Mouse (Mus musculus) heart, embryonic 15.5 days (tissue): ENCODE results near the gene Wwox. TPM values are rescaled to one million over a fixed set of nuclear protein-coding genes. Genes with fewer than 3 reads are reported as not detected.

ENCODE experiments used
- ATAC-seq: fragments of 200-750 bp; cut with Nextera tagmentation; replicated peaks from 2 replicates; pipeline ENCODE4 v1.8.0; 2017; ENCODE audit warnings: low read depth, moderate TSS enrichment; ENCODE audit not compliant: insufficient number of reproducible peaks, insufficient read depth, low FRiP score
- H3K27ac ChIP-seq: fragments of 300-500 bp; sonication (generic); 2 replicates; pipeline ENCODE4 v1.5.1; 2015; ENCODE audit warnings: mild to moderate bottlenecking, inconsistent platforms
- H3K27me3 ChIP-seq: fragments of 300-500 bp; sonication (generic); 2 replicates; pipeline ENCODE4 v1.6.1; 2015; ENCODE audit warnings: inconsistent platforms
- H3K36me3 ChIP-seq: fragments of 300-500 bp; sonication (generic); 2 replicates; pipeline ENCODE4 v1.6.1; 2015; ENCODE audit warnings: mild to moderate bottlenecking, inconsistent platforms
- H3K4me1 ChIP-seq: fragments of 300-500 bp; sonication (generic); replicated peaks from 2 replicates; pipeline ENCODE4 v1.6.1; 2015; ENCODE audit warnings: inconsistent platforms
- H3K4me2 ChIP-seq: fragments of 300-500 bp; sonication (generic); 2 replicates; pipeline ENCODE4 v1.6.1; 2015; ENCODE audit warnings: inconsistent platforms, mild to moderate bottlenecking, moderate library complexity
- H3K4me3 ChIP-seq: fragments of 300-500 bp; sonication (generic); 2 replicates; pipeline ENCODE4 v1.5.1; 2015; ENCODE audit warnings: mild to moderate bottlenecking, inconsistent platforms
- H3K9ac ChIP-seq: fragments of 300-500 bp; sonication (generic); 2 replicates; pipeline ENCODE4 v1.6.1; 2015; ENCODE audit warnings: mild to moderate bottlenecking, inconsistent platforms
- H3K9me3 ChIP-seq: fragments of 300-500 bp; sonication (generic); replicated peaks from 2 replicates; pipeline ENCODE4 v1.6.1; 2016; ENCODE audit warnings: inconsistent platforms
- WGBS: fragments of 180-500 bp; shearing (Covaris S2); methylation state at CpG from one replicate; pipeline ENCODE4 v1.1.7; 2015; ENCODE audit warnings: mixed read lengths; 5-methylcytosine and 5-hydroxymethylcytosine counted together
- polyA plus RNA-seq: library from polyadenylated mRNA; unstranded; fragments of >200 nt; fragmentation: Nextera tagmentation; extraction: Ambion mirVana; gene quantifications from 2 replicates; pipeline ENCODE4 v1.2.1, GENCODE M21; 2015

The Wwox gene
- polyA plus RNA-seq, 1 experiment from 2014 or later: 10.9 TPM

GRCm38 (mm10) chr8:115189836-115190235, 750.4 kb downstream of the Wwox start:
- Histone ChIP-seq H3K27ac (no peak overlapping the region), H3K4me3 (no peak overlapping the region), H3K4me1 (peaks cover 3% of the 10 kb centered on the region; the same call in 1 of the 2 replicates), H3K36me3 (no peaks in the 10 kb centered on the region), H3K9ac (no peak overlapping the region), H3K27me3 (no peaks in the 10 kb centered on the region), H3K9me3 (no peaks in the 10 kb centered on the region), H3K4me2 (no peak overlapping the region)
- no peak; the same call in 1 of the 2 replicates for ATAC-seq
- WGBS: 67% methylated on average over 11 of the region's 11 CpGs

GRCm38 (mm10) chr8:115193767-115194166, 754.3 kb downstream of the Wwox start:
- Histone ChIP-seq H3K9ac (no peak overlapping the region), H3K27ac (no peak overlapping the region), H3K4me2 (no peak overlapping the region), H3K27me3 (0 out of 2 replicates have a peak, but pooled peaks cover 7% of the 10 kb centered on the region), H3K36me3 (no peaks in the 10 kb centered on the region), H3K4me1 (no peaks in the 10 kb centered on the region), H3K9me3 (no peaks in the 10 kb centered on the region), H3K4me3 (no peak overlapping the region)
- WGBS: 82% methylated on average over 2 of the region's 2 CpGs
- no peak for ATAC-seq

- H3K4me3 ChIP-seq: no peak overlapping the region
- WGBS: 83% methylated on average over 10 of the region's 10 CpGs
- H3K4me1 ChIP-seq: peaks cover 7% of the 10 kb centered on the region
- H3K27me3 ChIP-seq: peaks cover 14% of the 10 kb centered on the region
- no peak overlapping the region for H3K27ac ChIP-seq
- no peak for ATAC-seq
- H3K9ac ChIP-seq: no peak overlapping the region
- H3K4me2 ChIP-seq: no peak overlapping the region
- no peaks in the 10 kb centered on the region for H3K9me3 ChIP-seq
- no peaks in the 10 kb centered on the region for H3K36me3 ChIP-seq
These were observed 755.9 kb downstream of the Wwox start for GRCm38 (mm10) chr8:115195334-115195733.

DNA sequence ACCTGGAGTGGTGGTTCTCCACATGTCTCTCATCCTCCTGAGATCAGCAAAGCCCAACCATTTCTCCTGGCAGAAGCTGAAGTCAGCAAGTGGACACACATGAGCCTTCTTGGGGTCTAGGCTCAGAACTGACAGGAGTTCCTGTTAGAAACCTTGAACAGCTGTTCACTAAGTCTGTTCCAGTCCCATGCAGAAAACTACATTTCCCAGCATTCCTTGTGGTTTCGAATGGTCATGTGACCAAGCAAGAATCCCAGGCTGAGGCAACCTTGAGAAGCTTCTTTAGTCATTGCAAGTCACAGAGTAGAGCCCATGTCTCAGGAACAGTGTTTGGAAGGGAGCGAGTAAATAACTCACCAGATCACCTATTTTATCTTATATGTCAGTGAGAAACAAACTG, 757.4 kb downstream of the Wwox start:
- peaks cover 15% of the 10 kb centered on the region for H3K27me3 ChIP-seq
- H3K9me3 ChIP-seq: no peaks in the 10 kb centered on the region
- H3K27ac ChIP-seq: no peak overlapping the region
- no peak overlapping the region for H3K9ac ChIP-seq
- no peak overlapping the region for H3K4me3 ChIP-seq
- H3K36me3 ChIP-seq: no peaks in the 10 kb centered on the region
- 58% methylated on average over 2 of the region's 2 CpGs for WGBS
- ATAC-seq: no peak
- H3K4me1 ChIP-seq: peaks cover 7% of the 10 kb centered on the region
- H3K4me2 ChIP-seq: no peak overlapping the region

DNA sequence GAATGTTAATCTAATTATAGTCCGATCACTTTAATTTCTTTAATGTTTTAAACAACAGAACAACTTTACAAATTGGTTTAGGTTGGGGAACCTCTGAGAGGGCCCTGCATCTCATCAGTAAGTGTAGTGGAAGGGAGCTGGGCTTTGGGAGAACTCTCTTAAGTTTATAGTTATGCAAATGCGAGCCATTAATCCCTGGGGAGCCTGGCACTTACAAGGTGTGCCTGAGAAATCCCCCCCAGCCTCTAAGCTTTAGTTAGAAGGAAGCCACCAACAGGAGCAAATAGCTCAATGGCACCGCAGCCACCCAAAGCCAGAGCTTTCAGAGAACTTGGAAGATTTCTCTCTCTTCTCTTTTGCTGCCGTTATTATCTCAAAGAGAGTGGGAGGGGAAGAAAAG, 759.7 kb downstream of the Wwox start:
- no peak overlapping the region for H3K27ac ChIP-seq
- 0 out of 2 replicates have a peak overlapping the region, but pooled peaks have one; percentile 26 for H3K4me2 ChIP-seq
- WGBS: 30% methylated on average over 4 of the region's 4 CpGs
- no peaks in the 10 kb centered on the region for H3K9me3 ChIP-seq
- ATAC-seq: no peak
- peaks cover 7% of the 10 kb centered on the region for H3K4me1 ChIP-seq
- H3K4me3 ChIP-seq: no peak overlapping the region
- peaks cover 15% of the 10 kb centered on the region for H3K27me3 ChIP-seq
- no peaks in the 10 kb centered on the region for H3K36me3 ChIP-seq
- H3K9ac ChIP-seq: no peak overlapping the region

GRCm38 (mm10) chr8:115199616-115200150, 760.2 kb downstream of the Wwox start:
- H3K36me3 ChIP-seq: no peaks in the 10 kb centered on the region
- peak overlapping the region; percentile 26; the same call in 1 of the 2 replicates for H3K4me2 ChIP-seq
- no peak for ATAC-seq
- no peak overlapping the region for H3K27ac ChIP-seq
- no peak overlapping the region for H3K9ac ChIP-seq
- H3K4me3 ChIP-seq: no peak overlapping the region
- no peaks in the 10 kb centered on the region for H3K9me3 ChIP-seq
- WGBS: 28% methylated on average over 14 of the region's 14 CpGs
- peaks cover 7% of the 10 kb centered on the region for H3K4me1 ChIP-seq
- peaks cover 15% of the 10 kb centered on the region for H3K27me3 ChIP-seq

DNA sequence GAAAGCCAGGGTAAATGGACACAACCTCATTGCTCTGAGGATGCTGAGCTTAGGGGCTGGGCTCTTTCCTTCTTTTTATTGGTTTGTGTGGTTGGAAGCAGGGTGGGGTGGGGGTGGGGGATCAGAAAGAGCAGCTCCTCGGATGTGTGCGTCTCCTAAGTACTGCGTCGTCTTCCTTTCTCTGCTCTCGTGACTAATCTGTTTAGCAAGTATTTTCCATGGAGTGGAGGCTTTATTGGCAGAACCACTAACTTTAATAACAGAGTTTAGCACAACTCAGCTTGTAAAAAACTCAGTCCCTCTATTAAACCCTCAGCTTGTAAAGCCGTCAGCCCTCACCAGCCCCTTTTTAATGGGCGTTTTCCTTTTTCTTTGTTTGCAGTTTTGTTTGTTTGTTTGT, 762.3 kb downstream of the Wwox start:
- Histone ChIP-seq H3K27ac (no peak overlapping the region), H3K27me3 (peaks cover 15% of the 10 kb centered on the region), H3K36me3 (no peaks in the 10 kb centered on the region), H3K4me1 (peaks cover 7% of the 10 kb centered on the region), H3K9me3 (no peaks in the 10 kb centered on the region), H3K4me2 (no peak overlapping the region), H3K9ac (no peak overlapping the region), H3K4me3 (no peak overlapping the region)
- no peak for ATAC-seq
- WGBS: 66% methylated on average over 7 of the region's 7 CpGs

GRCm38 (mm10) chr8:115207480-115207879, 768.0 kb downstream of the Wwox start:
- Histone ChIP-seq H3K27ac (no peak overlapping the region), H3K9ac (no peak overlapping the region), H3K36me3 (no peaks in the 10 kb centered on the region), H3K9me3 (no peaks in the 10 kb centered on the region), H3K27me3 (no peaks in the 10 kb centered on the region), H3K4me3 (no peak overlapping the region), H3K4me1 (peaks cover 6% of the 10 kb centered on the region), H3K4me2 (no peak overlapping the region)
- ATAC-seq: no peak
- 65% methylated on average over 11 of the region's 11 CpGs for WGBS

- no peaks in the 10 kb centered on the region for H3K9me3 ChIP-seq
- H3K4me3 ChIP-seq: no peak overlapping the region
These were observed 769.1 kb downstream of the Wwox start for GRCm38 (mm10) chr8:115208415-115209192.

GRCm38 (mm10) chr8:115210014-115210413, 770.6 kb downstream of the Wwox start:
- Histone ChIP-seq H3K27ac (no peak overlapping the region), H3K9me3 (no peaks in the 10 kb centered on the region), H3K27me3 (no peaks in the 10 kb centered on the region), H3K36me3 (no peaks in the 10 kb centered on the region), H3K9ac (no peak overlapping the region), H3K4me2 (no peak overlapping the region), H3K4me3 (no peak overlapping the region), H3K4me1 (peaks cover 6% of the 10 kb centered on the region)
- 68% methylated on average over 6 of the region's 6 CpGs for WGBS
- ATAC-seq: no peak

More at GRCm38 (mm10) chr8:115208415-115209192, 769.1 kb downstream of the Wwox start:
- Histone ChIP-seq H3K36me3 (no peaks in the 10 kb centered on the region), H3K27me3 (no peaks in the 10 kb centered on the region), H3K27ac (no peak overlapping the region), H3K4me1 (peaks cover 6% of the 10 kb centered on the region), H3K9ac (no peak overlapping the region), H3K4me2 (no peak overlapping the region)
- ATAC-seq: no peak
- 57% methylated on average over 15 of the region's 15 CpGs for WGBS

DNA sequence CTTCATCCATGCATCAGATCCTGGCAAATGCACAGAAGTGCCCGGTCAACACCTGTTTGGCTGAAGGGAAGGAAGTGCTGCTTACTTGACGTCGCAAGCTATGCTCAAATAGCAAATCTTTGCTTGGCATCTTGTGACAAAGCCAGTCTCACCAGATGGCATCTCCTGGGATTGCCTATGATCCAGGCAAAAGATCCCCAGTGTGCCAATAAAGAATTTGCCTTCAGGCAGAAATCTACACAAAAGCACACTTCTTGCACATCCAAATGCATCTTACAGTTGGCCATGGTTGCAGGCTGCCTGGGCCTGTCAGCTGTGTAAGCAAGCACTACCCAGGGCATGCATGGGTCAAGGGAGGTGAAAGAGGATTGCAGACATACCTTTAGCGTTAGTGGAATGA, 773.7 kb downstream of the Wwox start:
- ATAC-seq: no peak
- no peak overlapping the region for H3K4me3 ChIP-seq
- no peaks in the 10 kb centered on the region for H3K27me3 ChIP-seq
- no peak overlapping the region for H3K4me2 ChIP-seq
- no peaks in the 10 kb centered on the region for H3K9me3 ChIP-seq
- no peak overlapping the region for H3K9ac ChIP-seq
- no peaks in the 10 kb centered on the region for H3K36me3 ChIP-seq
- peaks cover 14% of the 10 kb centered on the region for H3K4me1 ChIP-seq
- no peak overlapping the region for H3K27ac ChIP-seq
- WGBS: 80% methylated on average over 4 of the region's 4 CpGs

GRCm38 (mm10) chr8:115214870-115215269, 775.4 kb downstream of the Wwox start:
- H3K4me3 ChIP-seq: no peak overlapping the region
- H3K4me1 ChIP-seq: peaks cover 7% of the 10 kb centered on the region
- H3K27me3 ChIP-seq: no peaks in the 10 kb centered on the region
- H3K36me3 ChIP-seq: no peaks in the 10 kb centered on the region
- ATAC-seq: no peak
- no peaks in the 10 kb centered on the region for H3K9me3 ChIP-seq
- WGBS: 78% methylated on average over 17 of the region's 17 CpGs
- H3K27ac ChIP-seq: no peak overlapping the region
- H3K9ac ChIP-seq: no peak overlapping the region
- H3K4me2 ChIP-seq: no peak overlapping the region
